Mouse (Mus musculus) heart, adult 18-20 months (tissue): Measurements from ENCODE around the gene Madd. TPM values are rescaled to one million over a fixed set of nuclear protein-coding genes. Genes with fewer than 3 reads are reported as not detected.

Experiments
- DNase-seq, 2 experiments: peaks; one replicate each; pipeline ENCODE4 v3.0.0; 2021 to 2022; ENCODE audit warnings: mixed read lengths in 1 of 2
- total RNA-seq, 2 experiments: library from RNA; stranded (reverse); gene quantifications; 2 replicates each; pipeline ENCODE4 v1.2.3; 2021

Madd gene
- total RNA-seq, 2 experiments from 2014 or later: 6.0 to 6.1 TPM

- DNase-seq: peak in 1 of 2 experiments; percentile 78
These were observed 87.1 kb downstream of the Madd start for GRCm38 (mm10) chr2:91096524-91096923.

DNA sequence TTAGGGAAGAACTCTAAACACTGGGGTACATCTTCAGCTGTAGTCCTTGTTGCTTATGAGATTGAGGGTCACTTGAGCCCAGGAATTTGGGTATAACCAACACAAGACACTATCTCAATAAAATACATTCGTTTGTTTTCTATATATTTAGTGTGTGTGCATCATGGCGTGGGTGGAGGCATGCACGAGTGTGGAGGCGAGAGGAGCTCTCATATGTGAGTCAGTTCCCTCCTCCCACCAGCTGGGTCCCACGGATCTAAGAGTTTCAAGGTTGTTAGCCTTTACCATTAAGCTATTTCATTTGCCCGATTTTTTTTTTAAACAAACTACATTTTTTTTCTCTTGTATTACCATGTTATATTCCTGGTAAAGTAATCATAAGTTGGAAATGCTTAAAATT lies 92.8 kb downstream of the Madd start:
- no peak for DNase-seq

DNA sequence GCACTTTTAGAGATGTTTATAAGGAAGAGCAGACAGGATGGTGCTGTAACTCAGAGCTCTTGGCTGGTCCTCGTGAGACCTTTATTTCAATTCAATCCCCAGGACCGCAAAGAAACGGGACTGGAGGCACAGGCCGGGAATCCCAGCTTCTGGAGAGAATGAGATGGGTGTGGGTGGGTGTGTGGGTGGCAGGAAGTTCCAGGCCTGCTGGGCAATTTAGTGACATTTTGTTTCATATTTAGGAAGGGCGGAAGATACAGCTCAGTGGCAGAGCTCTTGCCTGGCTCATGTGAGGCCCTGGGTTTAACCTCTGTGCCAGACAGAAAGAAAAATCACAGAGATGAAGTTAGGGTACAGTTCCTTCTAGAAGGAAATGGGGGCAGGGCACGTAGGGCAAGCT lies 93.4 kb downstream of the Madd start:
- DNase-seq: no peak

GRCm38 (mm10) chr2:91088987-91089386 lies 94.7 kb downstream of the Madd start:
- no peak for DNase-seq

GRCm38 (mm10) chr2:91087453-91087852 lies 96.2 kb downstream of the Madd start:
- DNase-seq: no peak

Other genes with a start within 250 kb of the Madd start
- gene Celf1, start 243.5 kb downstream of the Madd start, total RNA-seq: 10 to 100 TPM; 70.7 to 74.4 TPM
- 10 to 100 TPM; 17.6 to 18.5 TPM for gene Rapsn, start 148.2 kb downstream of the Madd start, total RNA-seq
- gene Psmc3, start 129.8 kb downstream of the Madd start, total RNA-seq: 100 to 1,000 TPM; 231 to 257 TPM
- 10 to 100 TPM; 20.0 to 26.2 TPM for gene Slc39a13, start 113.4 kb downstream of the Madd start, total RNA-seq
- 1 to 10 TPM; 4.0 to 5.0 TPM for gene Spi1, start 101.4 kb downstream of the Madd start, total RNA-seq
- 1,000 to 10,000 TPM; 1,572 to 1,905 TPM for gene Mybpc3, start 65.7 kb downstream of the Madd start, total RNA-seq
- 10 to 100 TPM; 18.1 to 26.5 TPM for gene Nr1h3, start 19.0 kb upstream of the Madd start, total RNA-seq
- gene Acp2, start 19.0 kb upstream of the Madd start, total RNA-seq: 10 to 100 TPM; 15.1 to 20.2 TPM
- gene Ddb2, start 53.1 kb upstream of the Madd start, total RNA-seq: 1 to 10 TPM; 2.3 to 3.4 TPM
- 100 to 1,000 TPM; 137 to 170 TPM for gene Pacsin3, start 72.1 kb upstream of the Madd start, total RNA-seq
- gene Arfgap2, start 81.1 kb upstream of the Madd start, total RNA-seq: 10 to 100 TPM; 52.1 to 54.1 TPM